Comparison of ENCODE assay signal across 9 mouse cellular contexts in the genomic region with DNA sequence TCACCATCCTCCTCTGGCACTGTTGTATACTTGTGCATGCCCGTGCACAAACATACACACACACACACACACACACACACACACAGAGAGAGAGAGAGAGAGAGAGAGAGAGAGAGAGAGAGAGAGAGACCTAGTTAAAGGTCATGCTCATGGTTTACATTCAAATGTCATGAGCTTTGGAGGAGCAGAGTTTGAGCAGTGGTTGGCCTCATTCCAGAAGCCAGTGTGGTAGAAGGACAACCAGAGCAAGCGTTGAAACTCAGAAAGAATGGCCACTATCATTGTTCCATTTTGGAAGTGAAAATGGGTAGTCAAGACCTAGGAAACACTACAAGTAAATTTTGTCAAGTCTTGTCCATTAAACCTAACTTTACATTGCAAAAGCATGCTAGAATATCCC.
"Had no signal": no experiment of that assay in that cellular context is flagged by ENCODE, and none has a peak within 500 bp of the region (broad histone marks: within the 10 kb centered on the region; RNA-seq: fewer than 3 reads in every experiment).

No protein-coding gene starts in this region.

- DNase-seq: kidney, postnatal 25 days; layer of hippocampus, adult 9-11 months; liver, embryonic 13.5 days; lung, adult 2 months; lung, postnatal 14 days; lung, postnatal 4 days; midbrain, embryonic 14.5 days; thymus, adult 2 months; thymus, postnatal 25 days had no signal
